In genomic region chr6:128802557-128802956, GRCm38 (mm10) we compare ENCODE assay signal across 8 mouse cellular contexts. TPM values are rescaled to one million over a fixed set of nuclear protein-coding genes. Genes with fewer than 3 reads are reported as not detected.
DNase-seq lines count a peak whose midpoint lies in the region; ATAC-seq and TF ChIP-seq lines count a peak whose summit lies in the region.

No protein-coding gene starts in this region.

- H3K4me2 ChIP-seq in lung, embryonic 15.5 days, result peak overlapping the region; percentile 66
- peak overlapping the region; percentile 63 for H3K4me2 ChIP-seq in embryonic facial prominence, embryonic 14.5 days (ENCODE audit: low read depth, low read length)
- H3K4me2 ChIP-seq in intestine, embryonic 14.5 days (ENCODE audit: low read length), result peak overlapping the region; percentile 49
- H3K4me2 ChIP-seq in midbrain, embryonic 13.5 days (replicated peaks), result peak overlapping the region; percentile 60

- H3K4me3 ChIP-seq in cerebellum, adult 2 months (replicated peaks; ENCODE audit: insufficient read depth, low read depth, low read length), result peak overlapping the region; percentile 70
- peak overlapping the region; percentile 41 for H3K4me3 ChIP-seq in lung, embryonic 15.5 days
- peak overlapping the region; percentile 54 for H3K4me3 ChIP-seq in embryonic facial prominence, embryonic 14.5 days (ENCODE audit: low read depth, low read length)
- peak overlapping the region; percentile 39 for H3K4me3 ChIP-seq in intestine, embryonic 14.5 days (ENCODE audit: low read depth, low read length)
- peak overlapping the region; percentile 48 for H3K4me3 ChIP-seq in midbrain, embryonic 13.5 days (replicated peaks)

- TF ChIP-seq CTCF in cerebellum, adult 2 months (IDR thresholded peaks at IDR 0.05; ENCODE audit: borderline replicate concordance, insufficient read depth, low read depth, low read length), result no peak

- WGBS in cerebellum, adult 2 months, result 8% methylated on average over 10 of the region's 10 CpGs
- WGBS in lung, embryonic 15.5 days, result 5% methylated on average over 10 of the region's 10 CpGs
- 8% methylated on average over 9 of the region's 10 CpGs for WGBS in embryonic facial prominence, embryonic 14.5 days
- 9% methylated on average over 10 of the region's 10 CpGs for WGBS in intestine, embryonic 14.5 days
- 12% methylated on average over 10 of the region's 10 CpGs for WGBS in midbrain, embryonic 13.5 days

- H3K27me3 ChIP-seq in cerebellum, adult 2 months (ENCODE audit: control insufficient read depth, insufficient read depth, low read length), result no peaks in the 10 kb centered on the region
- no peaks in the 10 kb centered on the region for H3K27me3 ChIP-seq in lung, embryonic 15.5 days
- no peaks in the 10 kb centered on the region for H3K27me3 ChIP-seq in embryonic facial prominence, embryonic 14.5 days (replicated peaks; ENCODE audit: control insufficient read depth, insufficient read depth, low read length)
- H3K27me3 ChIP-seq in intestine, embryonic 14.5 days (replicated peaks; ENCODE audit: control insufficient read depth, insufficient read depth, low read length), result no peaks in the 10 kb centered on the region
- no peaks in the 10 kb centered on the region for H3K27me3 ChIP-seq in midbrain, embryonic 13.5 days

- no peaks in the 10 kb centered on the region for H3K9me3 ChIP-seq in lung, embryonic 15.5 days
- no peaks in the 10 kb centered on the region for H3K9me3 ChIP-seq in embryonic facial prominence, embryonic 14.5 days (ENCODE audit: control insufficient read depth, low read length)
- H3K9me3 ChIP-seq in intestine, embryonic 14.5 days (ENCODE audit: control insufficient read depth, low read length), result no peaks in the 10 kb centered on the region
- H3K9me3 ChIP-seq in midbrain, embryonic 13.5 days, result no peaks in the 10 kb centered on the region

- TF ChIP-seq POLR2A in cerebellum, adult 2 months (IDR thresholded peaks at IDR 0.05; ENCODE audit: borderline replicate concordance, insufficient read depth, low read length), result no peak

- no peaks in the 10 kb centered on the region for H3K36me3 ChIP-seq in lung, embryonic 15.5 days
- no peaks in the 10 kb centered on the region for H3K36me3 ChIP-seq in embryonic facial prominence, embryonic 14.5 days (ENCODE audit: control insufficient read depth, insufficient read depth, low read length)
- H3K36me3 ChIP-seq in intestine, embryonic 14.5 days (ENCODE audit: control insufficient read depth, insufficient read depth, low read length), result no peaks in the 10 kb centered on the region
- H3K36me3 ChIP-seq in midbrain, embryonic 13.5 days, result no peaks in the 10 kb centered on the region

- DNase-seq in cerebellum, adult 2 months, result peak; percentile 53 to 70
- no peak for DNase-seq in cerebellum, adult 9-11 months
- DNase-seq in lung, postnatal 36 days, result no peak
- no peak for DNase-seq in embryonic facial prominence, embryonic 14.5 days (ENCODE audit: low spot score)
- DNase-seq in intestine, embryonic 14.5 days (ENCODE audit: low spot score), result no peak
- no peak for DNase-seq in embryo, embryonic 9.5 days (ENCODE audit: extremely low spot score)

- H3K27ac ChIP-seq in cerebellum, adult 2 months (ENCODE audit: insufficient read depth, low read length), result peak overlapping the region; percentile 31
- H3K27ac ChIP-seq in lung, embryonic 15.5 days, result peak overlapping the region; percentile 49
- H3K27ac ChIP-seq in embryonic facial prominence, embryonic 14.5 days (replicated peaks; ENCODE audit: low read depth, low read length), result peak overlapping the region; percentile 78
- no peak overlapping the region; the same call in 1 of the 2 replicates for H3K27ac ChIP-seq in intestine, embryonic 14.5 days (ENCODE audit: low read depth)
- peak overlapping the region; percentile 82 for H3K27ac ChIP-seq in midbrain, embryonic 13.5 days

- peak overlapping the region; percentile 43 for H3K9ac ChIP-seq in lung, embryonic 15.5 days
- H3K9ac ChIP-seq in embryonic facial prominence, embryonic 14.5 days (ENCODE audit: low read depth, low read length), result peak overlapping the region; percentile 68
- peak overlapping the region; percentile 22; the same call in 1 of the 2 replicates for H3K9ac ChIP-seq in intestine, embryonic 14.5 days (ENCODE audit: low read length)
- peak overlapping the region; percentile 65 for H3K9ac ChIP-seq in midbrain, embryonic 13.5 days (replicated peaks)

- peaks cover 2% of the 10 kb centered on the region for H3K4me1 ChIP-seq in cerebellum, adult 2 months (ENCODE audit: control insufficient read depth, insufficient read depth, low read length)
- H3K4me1 ChIP-seq in lung, embryonic 15.5 days, result peaks cover 11% of the 10 kb centered on the region
- peaks cover 3% of the 10 kb centered on the region; the same call in 1 of the 2 replicates for H3K4me1 ChIP-seq in embryonic facial prominence, embryonic 14.5 days (ENCODE audit: control insufficient read depth, insufficient read depth, low read length)
- 0 out of 2 replicates have a peak, but pooled peaks cover 4% of the 10 kb centered on the region for H3K4me1 ChIP-seq in intestine, embryonic 14.5 days (replicated peaks; ENCODE audit: control insufficient read depth, insufficient read depth, low read length)
- H3K4me1 ChIP-seq in midbrain, embryonic 13.5 days (replicated peaks), result peaks cover 9% of the 10 kb centered on the region

- ATAC-seq in lung, embryonic 15.5 days (ENCODE audit: borderline replicate concordance, extremely low read depth, low FRiP score, low TSS enrichment), result peak; percentile 40
- peak; percentile 43 for ATAC-seq in embryonic facial prominence, embryonic 14.5 days (ENCODE audit: low read depth)
- peak; percentile 30 for ATAC-seq in intestine, embryonic 14.5 days (replicated peaks; ENCODE audit: low FRiP score, low TSS enrichment, low read depth)
- peak; percentile 70 for ATAC-seq in midbrain, embryonic 13.5 days

RNA-seq across cellular contexts. Expression of gene Klrb1c, which starts 13.5 kb away (rescaled TPM):
- 0.08 TPM in 1 of 2 replicates, not detected in the other for polyA plus RNA-seq in cerebellum, adult 2 months (2012; rRNA removed)
- polyA plus RNA-seq in lung, embryonic 15.5 days (2015; fragmentation: Nextera tagmentation; extraction: Ambion mirVana), result 0.15 and 0.16 TPM in 2 replicates
- 0.14 TPM in 1 of 2 replicates, not detected in the other for polyA plus RNA-seq in embryonic facial prominence, embryonic 14.5 days (2014; fragmentation: Nextera tagmentation; extraction: Ambion mirVana)
- 0.20 and 0.26 TPM in 2 replicates for polyA plus RNA-seq in intestine, embryonic 14.5 days (2014; fragmentation: Nextera tagmentation; extraction: Ambion mirVana)
- not detected in 2 replicates for polyA plus RNA-seq in midbrain, embryonic 13.5 days (2015; fragmentation: Nextera tagmentation; extraction: Ambion mirVana)

RNA-seq across cellular contexts. Expression of gene Gm44511, which starts 23.6 kb away (rescaled TPM):
- polyA plus RNA-seq in cerebellum, adult 2 months (2012; rRNA removed), result not detected in 2 replicates
- not detected in 2 replicates for polyA plus RNA-seq in lung, embryonic 15.5 days (2015; fragmentation: Nextera tagmentation; extraction: Ambion mirVana)
- polyA plus RNA-seq in embryonic facial prominence, embryonic 14.5 days (2014; fragmentation: Nextera tagmentation; extraction: Ambion mirVana), result 0.42 TPM in 1 of 2 replicates, not detected in the other
- polyA plus RNA-seq in intestine, embryonic 14.5 days (2014; fragmentation: Nextera tagmentation; extraction: Ambion mirVana), result 0.62 TPM in 1 of 2 replicates, not detected in the other
- polyA plus RNA-seq in midbrain, embryonic 13.5 days (2015; fragmentation: Nextera tagmentation; extraction: Ambion mirVana), result not detected in 2 replicates

RNA-seq across cellular contexts. Expression of gene Klrb1b, which starts 23.6 kb away (rescaled TPM):
- polyA plus RNA-seq in cerebellum, adult 2 months (2012; rRNA removed), result not detected in 2 replicates
- 0.16 and 0.18 TPM in 2 replicates for polyA plus RNA-seq in lung, embryonic 15.5 days (2015; fragmentation: Nextera tagmentation; extraction: Ambion mirVana)
- polyA plus RNA-seq in embryonic facial prominence, embryonic 14.5 days (2014; fragmentation: Nextera tagmentation; extraction: Ambion mirVana), result 0.39 TPM in 1 of 2 replicates, not detected in the other
- polyA plus RNA-seq in intestine, embryonic 14.5 days (2014; fragmentation: Nextera tagmentation; extraction: Ambion mirVana), result 0.19 and 0.67 TPM in 2 replicates
- not detected in 2 replicates for polyA plus RNA-seq in midbrain, embryonic 13.5 days (2015; fragmentation: Nextera tagmentation; extraction: Ambion mirVana)

Comparison
In these comparisons a context has a peak if more than half of its experiments do, and no peak if none do; other contexts are left out.
1. DNase-seq: peak in cerebellum, adult 2 months (2 of 2); none in cerebellum, adult 9-11 months (single experiment), lung, postnatal 36 days (single experiment), embryonic facial prominence, embryonic 14.5 days (single experiment), intestine, embryonic 14.5 days (single experiment) and embryo, embryonic 9.5 days (single experiment).
2. Peak in every context shown above with its lines, with median percentiles within 50 percentile points of each other: H3K4me3 ChIP-seq, ATAC-seq, H3K4me2 ChIP-seq and H3K9ac ChIP-seq.